Mouse (Mus musculus) limb, embryonic 14.5 days (tissue): ENCODE measurements around the gene Chst13. TPM values are rescaled to one million over a fixed set of nuclear protein-coding genes. Genes with fewer than 3 reads are reported as not detected.
A peak's percentile ranks its signal among the peaks of the same experiment; 100 is the strongest.

ENCODE experiments used
- ATAC-seq: fragments of 200-750 bp; cut with Nextera tagmentation; 2 replicates; pipeline ENCODE4 v1.8.0; 2017; ENCODE audit warnings: low read depth, moderate number of reproducible peaks, moderate TSS enrichment; ENCODE audit not compliant: low FRiP score
- DNase-seq: peaks from one replicate; pipeline ENCODE4 v3.0.0-alpha.2; 2015; ENCODE audit warnings: low spot score
- H3K27ac ChIP-seq: fragments of 300-500 bp; sonication (generic); replicated peaks from 2 replicates; pipeline ENCODE4 v1.5.1; 2014; ENCODE audit warnings: low read depth, mild to moderate bottlenecking, low read length, moderate library complexity, mixed read lengths
- H3K27me3 ChIP-seq: fragments of 300-500 bp; sonication (generic); 2 replicates; pipeline ENCODE4 v1.6.1; 2014; ENCODE audit warnings: low read length, mixed read lengths; ENCODE audit not compliant: control insufficient read depth, insufficient read depth
- H3K36me3 ChIP-seq: fragments of 300-500 bp; sonication (generic); 2 replicates; pipeline ENCODE4 v1.6.1; 2014; ENCODE audit warnings: mild to moderate bottlenecking, low read length, moderate library complexity, mixed read lengths; ENCODE audit not compliant: control insufficient read depth, insufficient read depth
- H3K4me1 ChIP-seq: fragments of 300-500 bp; sonication (generic); 2 replicates; pipeline ENCODE4 v1.6.1; 2014; ENCODE audit warnings: antibody characterized with exemption, low read length, mixed read lengths; ENCODE audit not compliant: control insufficient read depth, insufficient read depth
- H3K4me2 ChIP-seq: fragments of 300-500 bp; sonication (generic); replicated peaks from 2 replicates; pipeline ENCODE4 v1.6.1; 2014; ENCODE audit warnings: low read depth, mild to moderate bottlenecking, low read length, moderate library complexity; ENCODE audit not compliant: severe bottlenecking
- H3K4me3 ChIP-seq: fragments of 300-500 bp; sonication (generic); replicated peaks from 2 replicates; pipeline ENCODE4 v1.5.1; 2014; ENCODE audit warnings: low read length
- H3K9ac ChIP-seq: fragments of 300-500 bp; sonication (generic); 2 replicates; pipeline ENCODE4 v1.6.1; 2014; ENCODE audit warnings: mild to moderate bottlenecking, low read depth, low read length, moderate library complexity; ENCODE audit not compliant: severe bottlenecking
- H3K9me3 ChIP-seq: fragments of 300-500 bp; sonication (generic); 2 replicates; pipeline ENCODE4 v1.6.1; 2016; ENCODE audit warnings: low read length; ENCODE audit not compliant: control insufficient read depth
- POLR2A ChIP-seq: fragments of 200-500 bp; IDR thresholded peaks from 2 replicates; pipeline ENCODE4 v1.8.0; 2012; ENCODE audit warnings: inconsistent platforms, mild to moderate bottlenecking, moderate library complexity, borderline replicate concordance; ENCODE audit not compliant: insufficient read depth, insufficient read length; ENCODE audit errors: extremely low read depth
- WGBS: fragments of 180-500 bp; shearing (Covaris S2); extraction: QIAGEN DNeasy Blood & Tissue Kit; methylation state at CpG from one replicate; pipeline ENCODE4 v1.1.7; 2014; 5-methylcytosine and 5-hydroxymethylcytosine counted together
- polyA plus RNA-seq, 2 experiments: library from polyadenylated mRNA; depleted of rRNA in 1 of 2; stranded (reverse) in 1 of 2; unstranded in 1 of 2; fragments of >200 nt; fragmentation: Nextera tagmentation in 1 of 2; extraction: Ambion mirVana in 1 of 2; gene quantifications; 2 replicates each; pipeline versions ENCODE4 v1.2.1 to v1.2.3; 2012 to 2014

The Chst13 gene
- polyA plus RNA-seq, 2 experiments = 0.59 to 0.91 TPM

DNA sequence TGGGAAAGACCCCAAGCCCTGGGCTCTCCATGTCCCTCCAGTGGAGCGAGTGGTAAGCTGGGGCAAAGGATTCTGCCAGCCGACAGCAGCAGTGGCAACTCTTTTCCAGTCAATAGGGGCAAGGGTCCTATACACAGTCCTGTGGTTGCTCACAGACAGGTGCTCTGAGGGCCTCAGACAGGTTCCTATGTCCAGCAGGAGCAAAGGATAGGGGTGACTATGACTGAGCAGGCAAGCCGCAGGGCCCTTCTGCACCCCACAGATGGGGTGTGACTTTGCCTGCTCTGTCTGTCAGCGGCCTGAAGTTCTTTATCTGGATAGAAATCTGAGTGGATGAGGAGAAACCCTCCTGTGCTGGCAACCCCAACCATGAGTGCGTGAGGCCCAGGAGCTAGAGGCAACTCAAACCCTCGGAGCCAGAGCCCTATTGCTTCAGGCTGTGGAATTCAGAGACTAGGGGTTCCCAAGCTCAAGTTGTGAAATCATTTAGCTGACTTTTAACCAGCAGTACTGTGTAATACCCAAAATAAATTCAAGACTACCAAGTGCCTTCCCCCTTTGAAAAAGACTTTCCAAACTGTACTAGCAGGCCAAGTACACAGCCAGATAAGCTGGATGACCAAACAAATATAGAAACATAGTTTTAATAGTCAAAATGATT is 18.5 kb downstream of the Chst13 start:
- H3K9ac ChIP-seq = no peak overlapping the region
- H3K4me3 ChIP-seq = no peak overlapping the region
- no peaks in the 10 kb centered on the region for H3K36me3 ChIP-seq
- H3K4me2 ChIP-seq = no peak overlapping the region
- ATAC-seq (no peak), DNase-seq (no peak)
- no peak for TF ChIP-seq POLR2A
- H3K9me3 ChIP-seq = peaks cover 4% of the 10 kb centered on the region; the same call in 1 of the 2 replicates
- no peaks in the 10 kb centered on the region for H3K4me1 ChIP-seq
- no peak overlapping the region for H3K27ac ChIP-seq
- H3K27me3 ChIP-seq = no peaks in the 10 kb centered on the region
- WGBS = 75% methylated on average over 6 of the region's 6 CpGs

DNA sequence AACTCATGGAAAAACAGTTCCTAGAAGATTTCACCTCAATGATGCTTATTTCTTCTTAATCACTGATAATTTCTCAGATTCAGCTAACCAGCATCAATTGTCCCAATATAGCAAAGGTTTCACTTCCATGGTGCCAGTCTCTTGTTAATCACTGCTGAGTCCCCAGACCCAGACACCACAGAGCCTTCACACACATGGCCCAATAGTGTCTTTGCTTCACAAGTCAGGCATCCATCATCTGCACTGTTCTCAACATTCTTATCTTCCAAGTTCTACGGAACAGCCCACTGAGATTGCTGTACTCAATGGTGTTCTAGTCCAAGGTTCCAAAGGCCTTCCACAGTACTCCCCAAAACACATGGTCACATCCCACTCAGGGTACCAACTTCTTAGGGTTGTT is 24.1 kb downstream of the Chst13 start, which contains the start of gene BC048671:
Gene BC048671, plus strand, starts transcription at position 301 of the 400 bp plus-strand sequence.
- no peak for TF ChIP-seq POLR2A
- Histone ChIP-seq H3K4me2 (no peak within 1 kb of the TSS), H3K4me3 (no peak within 1 kb of the TSS), H3K27me3 (no peaks in the 10 kb centered on the region), H3K36me3 (no peaks in the 10 kb centered on the region), H3K9ac (no peak within 1 kb of the TSS), H3K4me1 (no peaks in the 10 kb centered on the region), H3K27ac (no peak within 1 kb of the TSS), H3K9me3 (no peaks in the 10 kb centered on the region)
- no peak for DNase-seq
- 85% methylated on average over 1 of the region's 1 CpGs for WGBS
- ATAC-seq = no peak

DNA sequence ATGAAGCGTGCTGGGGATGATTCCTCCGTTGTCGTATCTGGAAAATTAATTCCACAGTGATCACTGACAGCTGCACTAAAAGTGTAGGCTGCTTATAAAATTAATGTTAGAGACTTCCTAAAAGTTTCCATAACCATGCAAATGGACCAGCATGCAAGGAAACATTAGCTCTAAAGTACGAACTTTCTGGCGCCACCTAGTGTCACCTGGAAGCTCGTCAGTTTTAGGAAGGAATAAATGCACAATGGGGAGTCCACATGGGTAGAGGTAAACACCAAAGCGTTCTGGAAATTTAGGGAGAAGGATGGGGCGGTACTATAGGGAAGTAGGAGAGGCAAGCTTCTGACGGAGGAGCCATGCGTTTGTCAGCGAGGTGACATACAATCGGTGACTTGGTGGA is 36.7 kb downstream of the Chst13 start:
- WGBS = 54% methylated on average over 12 of the region's 12 CpGs
- Histone ChIP-seq H3K9ac (no peak overlapping the region), H3K4me1 (no peaks in the 10 kb centered on the region), H3K27ac (no peak overlapping the region), H3K4me2 (no peak overlapping the region), H3K36me3 (no peaks in the 10 kb centered on the region), H3K4me3 (no peak overlapping the region), H3K9me3 (no peaks in the 10 kb centered on the region), H3K27me3 (no peaks in the 10 kb centered on the region)
- TF ChIP-seq POLR2A = no peak
- ATAC-seq (no peak), DNase-seq (peak; percentile 7)

Other genes starting within 250 kb of the Chst13 start
- not detected in 2 replicates for gene Vmn1r49, start 246.7 kb downstream of the Chst13 start, polyA plus RNA-seq (2012; rRNA removed)
- gene Vmn1r49, start 246.7 kb downstream of the Chst13 start, polyA plus RNA-seq (2014; fragmentation: Nextera tagmentation; extraction: Ambion mirVana) = not detected in 2 replicates
- not detected in 2 replicates for gene Vmn1r50, start 223.8 kb downstream of the Chst13 start, polyA plus RNA-seq (2012; rRNA removed)
- gene Vmn1r50, start 223.8 kb downstream of the Chst13 start, polyA plus RNA-seq (2014; fragmentation: Nextera tagmentation; extraction: Ambion mirVana) = not detected in 2 replicates
- gene Vmn1r51, start 202.6 kb downstream of the Chst13 start, polyA plus RNA-seq (2012; rRNA removed) = not detected in 2 replicates
- not detected in 2 replicates for gene Vmn1r51, start 202.6 kb downstream of the Chst13 start, polyA plus RNA-seq (2014; fragmentation: Nextera tagmentation; extraction: Ambion mirVana)
- gene Vmn1r52, start 150.4 kb downstream of the Chst13 start, polyA plus RNA-seq (2012; rRNA removed) = not detected in 2 replicates
- not detected in 2 replicates for gene Vmn1r52, start 150.4 kb downstream of the Chst13 start, polyA plus RNA-seq (2014; fragmentation: Nextera tagmentation; extraction: Ambion mirVana)
- gene V1ra8, start 122.4 kb downstream of the Chst13 start, polyA plus RNA-seq (2012; rRNA removed) = not detected in 2 replicates
- not detected in 2 replicates for gene V1ra8, start 122.4 kb downstream of the Chst13 start, polyA plus RNA-seq (2014; fragmentation: Nextera tagmentation; extraction: Ambion mirVana)
- gene Vmn1r53, start 100.7 kb downstream of the Chst13 start, polyA plus RNA-seq (2012; rRNA removed) = not detected in 2 replicates
- gene Vmn1r53, start 100.7 kb downstream of the Chst13 start, polyA plus RNA-seq (2014; fragmentation: Nextera tagmentation; extraction: Ambion mirVana) = not detected in 2 replicates
- not detected in 2 replicates for gene Vmn1r54, start 78.9 kb downstream of the Chst13 start, polyA plus RNA-seq (2012; rRNA removed)
- not detected in 2 replicates for gene Vmn1r54, start 78.9 kb downstream of the Chst13 start, polyA plus RNA-seq (2014; fragmentation: Nextera tagmentation; extraction: Ambion mirVana)
- gene BC048671, start 24.0 kb downstream of the Chst13 start, polyA plus RNA-seq (2012; rRNA removed) = not detected in 2 replicates
- not detected in 2 replicates for gene BC048671, start 24.0 kb downstream of the Chst13 start, polyA plus RNA-seq (2014; fragmentation: Nextera tagmentation; extraction: Ambion mirVana)
- 0.04 and 0.06 TPM in 2 replicates for gene Uroc1, start 8.1 kb upstream of the Chst13 start, polyA plus RNA-seq (2012; rRNA removed)
- 0.08 and 0.12 TPM in 2 replicates for gene Uroc1, start 8.1 kb upstream of the Chst13 start, polyA plus RNA-seq (2014; fragmentation: Nextera tagmentation; extraction: Ambion mirVana)
- 15.1 and 18.0 TPM in 2 replicates for gene Zxdc, start 44.3 kb upstream of the Chst13 start, polyA plus RNA-seq (2012; rRNA removed)
- gene Zxdc, start 44.3 kb upstream of the Chst13 start, polyA plus RNA-seq (2014; fragmentation: Nextera tagmentation; extraction: Ambion mirVana) = 12.4 and 13.5 TPM in 2 replicates
- 0.78 and 1.0 TPM in 2 replicates for gene Cfap100, start 103.6 kb upstream of the Chst13 start, polyA plus RNA-seq (2012; rRNA removed)
- gene Cfap100, start 103.6 kb upstream of the Chst13 start, polyA plus RNA-seq (2014; fragmentation: Nextera tagmentation; extraction: Ambion mirVana) = 0.33 and 1.1 TPM in 2 replicates
- 7.0 TPM in 2 replicates for gene Klf15, start 137.4 kb upstream of the Chst13 start, polyA plus RNA-seq (2012; rRNA removed)
- gene Klf15, start 137.4 kb upstream of the Chst13 start, polyA plus RNA-seq (2014; fragmentation: Nextera tagmentation; extraction: Ambion mirVana) = 4.4 and 5.3 TPM in 2 replicates
- 1.3 and 1.5 TPM in 2 replicates for gene Aldh1l1, start 161.2 kb upstream of the Chst13 start, polyA plus RNA-seq (2012; rRNA removed)
- 1.4 and 2.1 TPM in 2 replicates for gene Aldh1l1, start 161.2 kb upstream of the Chst13 start, polyA plus RNA-seq (2014; fragmentation: Nextera tagmentation; extraction: Ambion mirVana)